Comparison of ENCODE assay signal across 13 mouse cellular contexts in genomic region chr4:152287317-152288120, GRCm38 (mm10). TPM values are rescaled to one million over a fixed set of nuclear protein-coding genes. Genes with fewer than 3 reads are reported as not detected.
DNase-seq lines count a peak whose midpoint lies in the region; ATAC-seq and TF ChIP-seq lines count a peak whose summit lies in the region.
"Had no signal": no experiment of that assay in that cellular context is flagged by ENCODE, and none has a peak within 500 bp of the region (broad histone marks: within the 10 kb centered on the region; RNA-seq: fewer than 3 reads in every experiment).

No protein-coding gene starts in this region.

- peaks cover 66% of the 10 kb centered on the region for H3K4me1 ChIP-seq in embryonic facial prominence, embryonic 10.5 days
- peaks cover 38% of the 10 kb centered on the region for H3K4me1 ChIP-seq in hindbrain, embryonic 16.5 days (ENCODE audit: control insufficient read depth, insufficient read depth, low read depth, low read length)
- H3K4me1 ChIP-seq in midbrain, postnatal 0 days (ENCODE audit: insufficient read depth, low read length): peaks cover 9% of the 10 kb centered on the region; the same call in 1 of the 2 replicates

- peak overlapping the region; percentile 80 for H3K4me2 ChIP-seq in hindbrain, embryonic 16.5 days (ENCODE audit: low read length)
- H3K4me2 ChIP-seq in midbrain, postnatal 0 days (ENCODE audit: low read depth, low read length, poor library complexity, severe bottlenecking): peak overlapping the region; percentile 75; the same call in 1 of the 2 replicates
- H3K4me2 ChIP-seq: lung, embryonic 14.5 days had no signal

- no peak overlapping the region for H3K27ac ChIP-seq in embryonic facial prominence, embryonic 10.5 days (replicated peaks)
- H3K27ac ChIP-seq in hindbrain, embryonic 16.5 days (ENCODE audit: low read depth, low read length): no peak overlapping the region
- H3K27ac ChIP-seq in midbrain, postnatal 0 days (ENCODE audit: low read depth, low read length): no peak overlapping the region
- H3K27ac ChIP-seq: left cerebral cortex, adult 2 months had no signal

- intact Hi-C loops in gastrocnemius, postnatal 14 days (cut with DNase I; ENCODE audit: low total_unique reads): no loop called here

- no peak overlapping the region; the same call in 1 of the 2 replicates for H3K9ac ChIP-seq in hindbrain, embryonic 16.5 days (ENCODE audit: low read depth, low read length)
- no peak overlapping the region for H3K9ac ChIP-seq in midbrain, postnatal 0 days (replicated peaks; ENCODE audit: low read length, poor library complexity, severe bottlenecking)
- H3K9ac ChIP-seq: lung, embryonic 14.5 days had no signal

- H3K36me3 ChIP-seq in embryonic facial prominence, embryonic 10.5 days (replicated peaks): no peaks in the 10 kb centered on the region
- no peaks in the 10 kb centered on the region; the same call in 1 of the 2 replicates for H3K36me3 ChIP-seq in hindbrain, embryonic 16.5 days (ENCODE audit: control insufficient read depth, insufficient read depth, low read length)
- no peaks in the 10 kb centered on the region for H3K36me3 ChIP-seq in midbrain, postnatal 0 days (ENCODE audit: insufficient read depth, low read length)

- no peak for TF ChIP-seq CTCF in midbrain, postnatal 0 days (IDR thresholded peaks at IDR 0.05)

- DNase-seq in cerebellum, adult 9-11 months: peak; percentile 42
- no peak for DNase-seq in cerebellum, adult 11-12 months
- DNase-seq in embryonic facial prominence, embryonic 10.5 days (ENCODE audit: low spot score): no peak
- DNase-seq in midbrain, postnatal 0 days (ENCODE audit: low spot score): no peak
- DNase-seq in lung, postnatal 14 days: no peak
- DNase-seq in frontal cortex, adult 2 months (ENCODE audit: extremely low spot score in 1 of 2, low spot score in 1 of 2): no peak
- DNase-seq in gastrocnemius, postnatal 14 days: no peak

- no peak for ATAC-seq in hindbrain, embryonic 16.5 days
- no peak for ATAC-seq in midbrain, postnatal 0 days (ENCODE audit: low FRiP score)

- H3K4me3 ChIP-seq in embryonic facial prominence, embryonic 10.5 days: peak overlapping the region; percentile 8; the same call in 1 of the 2 replicates
- H3K4me3 ChIP-seq in hindbrain, embryonic 16.5 days (ENCODE audit: low read length): no peak overlapping the region
- peak overlapping the region; percentile 38; the same call in 1 of the 2 replicates for H3K4me3 ChIP-seq in midbrain, postnatal 0 days (ENCODE audit: low read depth, low read length)

- peaks cover 99% of the 10 kb centered on the region for H3K27me3 ChIP-seq in embryonic facial prominence, embryonic 10.5 days (replicated peaks; ENCODE audit: low read depth, poor library complexity, severe bottlenecking)
- H3K27me3 ChIP-seq in hindbrain, embryonic 16.5 days (replicated peaks; ENCODE audit: control insufficient read depth, insufficient read depth, low read length): peaks cover 60% of the 10 kb centered on the region
- H3K27me3 ChIP-seq in midbrain, postnatal 0 days (ENCODE audit: insufficient read depth, low read length): peaks cover 54% of the 10 kb centered on the region

- WGBS in embryonic facial prominence, embryonic 10.5 days: 9% methylated on average over 19 of the region's 19 CpGs
- 9% methylated on average over 19 of the region's 19 CpGs for WGBS in hindbrain, embryonic 16.5 days
- WGBS in midbrain, postnatal 0 days: 20% methylated on average over 19 of the region's 19 CpGs

- peaks cover 2% of the 10 kb centered on the region; the same call in 1 of the 2 replicates for H3K9me3 ChIP-seq in embryonic facial prominence, embryonic 10.5 days
- H3K9me3 ChIP-seq in hindbrain, embryonic 16.5 days (ENCODE audit: control insufficient read depth, low read length): no peaks in the 10 kb centered on the region
- no peaks in the 10 kb centered on the region for H3K9me3 ChIP-seq in midbrain, postnatal 0 days (ENCODE audit: low read length)

RNA-seq across cellular contexts. Expression of gene Hes3, which starts 3.9 kb away (rescaled TPM):
- 0.10 and 2.3 TPM in 2 replicates for polyA plus RNA-seq in embryonic facial prominence, embryonic 10.5 days (2016; fragmentation: Nextera tagmentation; extraction: Ambion mirVana)
- 0.11 and 0.50 TPM in 2 replicates for polyA plus RNA-seq in hindbrain, embryonic 16.5 days (2015; fragmentation: Nextera tagmentation; extraction: Ambion mirVana)
- total RNA-seq in midbrain, postnatal 0 days (2014; rRNA removed): not detected in 2 replicates
- polyA plus RNA-seq in midbrain, postnatal 0 days (2015; fragmentation: Nextera tagmentation; extraction: Ambion mirVana): 0.19 and 0.36 TPM in 2 replicates
- polyA plus RNA-seq in frontal cortex, adult 2 months (2012; rRNA removed): 0.38 and 0.71 TPM in 2 replicates
- not detected for total RNA-seq in gastrocnemius, postnatal 14 days (2021)
- total RNA-seq: heart, postnatal 25 days; liver, adult 2 months had no signal
- polyA plus RNA-seq: large intestine, adult 2 months; liver, adult 2 months; lung, embryonic 14.5 days had no signal

RNA-seq across cellular contexts. Expression of gene Icmt, which starts 9.5 kb away (rescaled TPM):
- polyA plus RNA-seq in embryonic facial prominence, embryonic 10.5 days (2016; fragmentation: Nextera tagmentation; extraction: Ambion mirVana): 29.5 and 30.2 TPM in 2 replicates
- polyA plus RNA-seq in hindbrain, embryonic 16.5 days (2015; fragmentation: Nextera tagmentation; extraction: Ambion mirVana): 17.2 and 22.2 TPM in 2 replicates
- 34.6 and 38.9 TPM in 2 replicates for total RNA-seq in midbrain, postnatal 0 days (2014; rRNA removed)
- 15.7 and 17.9 TPM in 2 replicates for polyA plus RNA-seq in midbrain, postnatal 0 days (2015; fragmentation: Nextera tagmentation; extraction: Ambion mirVana)
- 32.7 and 34.2 TPM in 2 replicates for polyA plus RNA-seq in frontal cortex, adult 2 months (2012; rRNA removed)
- total RNA-seq in gastrocnemius, postnatal 14 days (2021): 10 to 100 TPM; 16.0 to 19.0 TPM

RNA-seq across cellular contexts. Expression of gene Gpr153, which starts 13.5 kb away (rescaled TPM):
- 2.7 and 4.0 TPM in 2 replicates for polyA plus RNA-seq in embryonic facial prominence, embryonic 10.5 days (2016; fragmentation: Nextera tagmentation; extraction: Ambion mirVana)
- 15.5 and 16.4 TPM in 2 replicates for polyA plus RNA-seq in hindbrain, embryonic 16.5 days (2015; fragmentation: Nextera tagmentation; extraction: Ambion mirVana)
- 138 and 149 TPM in 2 replicates for total RNA-seq in midbrain, postnatal 0 days (2014; rRNA removed)
- 20.1 and 21.2 TPM in 2 replicates for polyA plus RNA-seq in midbrain, postnatal 0 days (2015; fragmentation: Nextera tagmentation; extraction: Ambion mirVana)
- 35.4 and 43.3 TPM in 2 replicates for polyA plus RNA-seq in frontal cortex, adult 2 months (2012; rRNA removed)
- total RNA-seq in gastrocnemius, postnatal 14 days (2021): 10 to 100 TPM; 18.0 to 21.0 TPM

RNA-seq across cellular contexts. Expression of gene Rnf207, which starts 31.3 kb away (rescaled TPM):
- polyA plus RNA-seq in embryonic facial prominence, embryonic 10.5 days (2016; fragmentation: Nextera tagmentation; extraction: Ambion mirVana): 1.3 and 2.3 TPM in 2 replicates
- polyA plus RNA-seq in hindbrain, embryonic 16.5 days (2015; fragmentation: Nextera tagmentation; extraction: Ambion mirVana): 9.0 and 10.6 TPM in 2 replicates
- total RNA-seq in midbrain, postnatal 0 days (2014; rRNA removed): 7.6 and 15.2 TPM in 2 replicates
- 7.2 and 8.8 TPM in 2 replicates for polyA plus RNA-seq in midbrain, postnatal 0 days (2015; fragmentation: Nextera tagmentation; extraction: Ambion mirVana)
- 20.9 and 23.3 TPM in 2 replicates for polyA plus RNA-seq in frontal cortex, adult 2 months (2012; rRNA removed)
- not detected for total RNA-seq in gastrocnemius, postnatal 14 days (2021)
- total RNA-seq: liver, adult 2 months had no signal

RNA-seq across cellular contexts. Expression of gene Rpl22, which starts 38.0 kb away (rescaled TPM):
- polyA plus RNA-seq in embryonic facial prominence, embryonic 10.5 days (2016; fragmentation: Nextera tagmentation; extraction: Ambion mirVana): 360 and 367 TPM in 2 replicates
- 125 and 138 TPM in 2 replicates for polyA plus RNA-seq in hindbrain, embryonic 16.5 days (2015; fragmentation: Nextera tagmentation; extraction: Ambion mirVana)
- 177 and 203 TPM in 2 replicates for total RNA-seq in midbrain, postnatal 0 days (2014; rRNA removed)
- 125 and 148 TPM in 2 replicates for polyA plus RNA-seq in midbrain, postnatal 0 days (2015; fragmentation: Nextera tagmentation; extraction: Ambion mirVana)
- polyA plus RNA-seq in frontal cortex, adult 2 months (2012; rRNA removed): 192 and 232 TPM in 2 replicates
- total RNA-seq in gastrocnemius, postnatal 14 days (2021): 100 to 1,000 TPM; 233 to 251 TPM
